ENCODE assay signal across 14 mouse cellular contexts in genomic region chr9:69757254-69757653, GRCm38 (mm10). TPM values are rescaled to one million over a fixed set of nuclear protein-coding genes. Genes with fewer than 3 reads are reported as not detected.
DNase-seq lines count a peak whose midpoint lies in the region; ATAC-seq and TF ChIP-seq lines count a peak whose summit lies in the region.
"Had no signal": no experiment of that assay in that cellular context is flagged by ENCODE, and none has a peak within 500 bp of the region (broad histone marks: within the 10 kb centered on the region; RNA-seq: fewer than 3 reads in every experiment).

No protein-coding gene starts in this region.

- DNase-seq in T-cell, adult 2 months (ENCODE audit: low spot score): peak; percentile 29
- DNase-seq in midbrain, embryonic 11.5 days (ENCODE audit: low spot score, missing footprints): peak; percentile 89
- peak; percentile 68 to 89 for DNase-seq in thymus, adult 18-20 months
- no peak for DNase-seq in spleen, postnatal 36 days (ENCODE audit: low spot score in 2 of 2)
- DNase-seq in heart, adult 2 months: no peak
- DNase-seq in cerebellum, adult 11 months: no peak
- DNase-seq: cerebellum, postnatal 25 days; lung, embryonic 14.5 days had no signal

- H3K4me3 ChIP-seq in midbrain, embryonic 11.5 days (ENCODE audit: low read depth, low read length): peak overlapping the region; percentile 3; the same call in 1 of the 2 replicates
- H3K4me3 ChIP-seq in heart, adult 2 months: no peak overlapping the region
- H3K4me3 ChIP-seq in intestine, embryonic 15.5 days (replicated peaks): no peak overlapping the region
- H3K4me3 ChIP-seq: heart, embryonic 15.5 days had no signal

- no peaks in the 10 kb centered on the region for H3K79me2 ChIP-seq in heart, adult 2 months (replicated peaks; ENCODE audit: control insufficient read depth, insufficient read depth, low read length)

- no peak overlapping the region for H3K27ac ChIP-seq in midbrain, embryonic 11.5 days (ENCODE audit: low read depth, low read length)
- H3K27ac ChIP-seq in heart, adult 2 months: no peak overlapping the region
- no peak overlapping the region for H3K27ac ChIP-seq in intestine, embryonic 15.5 days
- H3K27ac ChIP-seq: heart, embryonic 15.5 days; kidney, postnatal 0 days had no signal

- no peaks in the 10 kb centered on the region for H3K36me3 ChIP-seq in midbrain, embryonic 11.5 days (ENCODE audit: control insufficient read depth, insufficient read depth, low read length)
- no peaks in the 10 kb centered on the region for H3K36me3 ChIP-seq in heart, adult 2 months (ENCODE audit: control insufficient read depth, insufficient read depth, low read length)
- no peaks in the 10 kb centered on the region for H3K36me3 ChIP-seq in intestine, embryonic 15.5 days
- H3K36me3 ChIP-seq: heart, embryonic 15.5 days had no signal

- WGBS in midbrain, embryonic 11.5 days: 8% methylated on average over 4 of the region's 4 CpGs
- whole genome bisulfite sequencing in heart, adult 2 months: 14% methylated on average over 4 of the region's 4 CpGs
- 16% methylated on average over 4 of the region's 4 CpGs for WGBS in intestine, embryonic 15.5 days

- no peaks in the 10 kb centered on the region for H3K9me3 ChIP-seq in midbrain, embryonic 11.5 days (ENCODE audit: control insufficient read depth, low read length)
- no peaks in the 10 kb centered on the region for H3K9me3 ChIP-seq in intestine, embryonic 15.5 days
- H3K9me3 ChIP-seq: heart, embryonic 15.5 days had no signal

- ATAC-seq in hematopoietic stem cell, adult 5-6 weeks (replicated peaks in 1 of 2; ENCODE audit: insufficient read depth in 1 of 2, low FRiP score in 2 of 2, low TSS enrichment in 1 of 2, low read depth in 1 of 2, poor library complexity in 2 of 2, severe bottlenecking in 2 of 2): peak; percentile 59 to 64; a peak in 2 of 4 replicates
- ATAC-seq in midbrain, embryonic 11.5 days (ENCODE audit: low FRiP score): no peak
- no peak for ATAC-seq in intestine, embryonic 15.5 days

- peak overlapping the region; percentile 88 for H3K4me2 ChIP-seq in midbrain, embryonic 11.5 days
- H3K4me2 ChIP-seq in intestine, embryonic 15.5 days (replicated peaks): no peak overlapping the region
- H3K4me2 ChIP-seq: heart, embryonic 15.5 days; lung, embryonic 14.5 days had no signal

- peaks cover 12% of the 10 kb centered on the region for H3K27me3 ChIP-seq in midbrain, embryonic 11.5 days (ENCODE audit: control insufficient read depth, insufficient read depth, low read length)
- peaks cover 27% of the 10 kb centered on the region for H3K27me3 ChIP-seq in heart, adult 2 months (ENCODE audit: control insufficient read depth, insufficient read depth, low read length)
- H3K27me3 ChIP-seq in intestine, embryonic 15.5 days (replicated peaks): peaks cover 78% of the 10 kb centered on the region

- H3K4me1 ChIP-seq in midbrain, embryonic 11.5 days (ENCODE audit: control insufficient read depth, insufficient read depth, low read length): peaks cover 55% of the 10 kb centered on the region
- no peaks in the 10 kb centered on the region for H3K4me1 ChIP-seq in heart, adult 2 months (ENCODE audit: control insufficient read depth, insufficient read depth, low read length)
- 0 out of 2 replicates have a peak, but pooled peaks cover 3% of the 10 kb centered on the region for H3K4me1 ChIP-seq in intestine, embryonic 15.5 days (replicated peaks)

- no peak for TF ChIP-seq CTCF in heart, adult 2 months (IDR thresholded peaks at IDR 0.05)

- TF ChIP-seq EP300 in heart, adult 2 months (IDR thresholded peaks at IDR 0.05; ENCODE audit: insufficient read depth, low read depth, low read length): no peak

- no peak overlapping the region for H3K9ac ChIP-seq in midbrain, embryonic 11.5 days (ENCODE audit: low read length)
- H3K9ac ChIP-seq in heart, adult 2 months (ENCODE audit: low read depth, low read length): no peak overlapping the region
- H3K9ac ChIP-seq in intestine, embryonic 15.5 days: no peak overlapping the region
- H3K9ac ChIP-seq: heart, embryonic 15.5 days; lung, embryonic 14.5 days had no signal

- no peak for TF ChIP-seq POLR2A in heart, adult 2 months (IDR thresholded peaks at IDR 0.05; ENCODE audit: insufficient read depth, low read depth, low read length)

- intact Hi-C loops in heart, adult 2 months (cut with DNase I): no loop called here

RNA-seq across cellular contexts. Expression of gene Foxb1, which starts 3.5 kb away (rescaled TPM):
- total RNA-seq in hematopoietic stem cell, adult 5-6 weeks (2017): not detected in 2 replicates
- 6.1 and 6.5 TPM in 2 replicates for polyA plus RNA-seq in midbrain, embryonic 11.5 days (2014; fragmentation: Nextera tagmentation; extraction: Ambion mirVana)
- total RNA-seq in heart, adult 2 months (2021): not detected
- polyA plus RNA-seq in heart, adult 2 months (2012; rRNA removed): not detected in 2 replicates
- polyA plus RNA-seq in intestine, embryonic 15.5 days (2015; fragmentation: Nextera tagmentation; extraction: Ambion mirVana): not detected in 2 replicates
- total RNA-seq: left cerebral cortex, postnatal 10 days; monocyte, adult 5-6 weeks had no signal
- polyA plus RNA-seq: heart, embryonic 15.5 days; kidney, postnatal 0 days; lung, embryonic 14.5 days had no signal

Comparison
In these comparisons a context has a peak if more than half of its experiments do, and no peak if none do; other contexts are left out.
1. DNase-seq: peak in T-cell, adult 2 months (single experiment), midbrain, embryonic 11.5 days (single experiment) and thymus, adult 18-20 months (2 of 2); none in spleen, postnatal 36 days (0 of 2), heart, adult 2 months (0 of 2) and cerebellum, adult 11 months (single experiment).
2. ATAC-seq: peak in hematopoietic stem cell, adult 5-6 weeks (2 of 2); none in midbrain, embryonic 11.5 days (single experiment) and intestine, embryonic 15.5 days (single experiment).